Mouse (Mus musculus) ES-CJ7 (cell line): ENCODE measurements around the gene Chst15.

ENCODE experiments used
- DNase-seq: peaks from one replicate; pipeline ENCODE4 v3.0.0; 2011; ENCODE audit warnings: low read depth, low spot score

The Chst15 gene

DNA sequence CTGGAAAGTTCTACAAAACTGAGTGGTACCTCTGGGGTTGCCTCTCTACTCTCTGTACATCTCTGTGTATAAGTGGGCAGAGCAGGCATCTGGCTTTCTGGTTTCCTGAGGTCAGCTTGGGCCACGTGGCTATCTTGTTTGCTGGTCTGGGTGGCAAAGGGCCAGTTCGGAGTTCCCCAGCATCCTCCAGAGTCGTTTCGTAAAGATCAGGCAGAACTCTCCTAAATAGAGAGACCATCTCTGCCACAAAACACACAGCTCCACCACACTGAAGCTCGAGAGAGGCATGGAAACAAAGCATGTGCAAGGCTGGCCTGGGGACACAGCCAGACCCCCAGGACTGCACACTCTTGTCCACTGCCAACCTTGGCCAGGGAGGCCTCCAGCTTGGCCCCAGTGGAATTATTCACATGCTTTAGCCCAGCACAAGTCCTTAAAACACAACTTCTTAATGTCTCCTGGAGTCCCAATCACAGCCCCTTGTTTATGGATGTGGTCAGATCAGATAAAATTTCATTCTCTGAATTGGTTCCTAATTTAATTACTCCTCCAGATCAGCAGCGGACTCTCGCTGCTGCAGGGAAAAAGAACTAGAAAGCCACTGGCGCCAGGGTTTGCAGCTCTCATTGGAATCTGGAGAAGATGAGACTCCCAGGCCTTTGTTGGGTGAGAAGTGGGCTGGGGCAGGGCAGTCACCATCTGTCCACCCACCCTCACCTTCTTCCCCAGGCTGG is 14.4 kb downstream of the Chst15 start:
- DNase-seq: no peak

- no peak for DNase-seq
These were observed 17.3 kb downstream of the Chst15 start for GRCm38 (mm10) chr7:132299661-132300210.

- no peak for DNase-seq
These were observed 18.5 kb downstream of the Chst15 start for GRCm38 (mm10) chr7:132298412-132298990.

DNA sequence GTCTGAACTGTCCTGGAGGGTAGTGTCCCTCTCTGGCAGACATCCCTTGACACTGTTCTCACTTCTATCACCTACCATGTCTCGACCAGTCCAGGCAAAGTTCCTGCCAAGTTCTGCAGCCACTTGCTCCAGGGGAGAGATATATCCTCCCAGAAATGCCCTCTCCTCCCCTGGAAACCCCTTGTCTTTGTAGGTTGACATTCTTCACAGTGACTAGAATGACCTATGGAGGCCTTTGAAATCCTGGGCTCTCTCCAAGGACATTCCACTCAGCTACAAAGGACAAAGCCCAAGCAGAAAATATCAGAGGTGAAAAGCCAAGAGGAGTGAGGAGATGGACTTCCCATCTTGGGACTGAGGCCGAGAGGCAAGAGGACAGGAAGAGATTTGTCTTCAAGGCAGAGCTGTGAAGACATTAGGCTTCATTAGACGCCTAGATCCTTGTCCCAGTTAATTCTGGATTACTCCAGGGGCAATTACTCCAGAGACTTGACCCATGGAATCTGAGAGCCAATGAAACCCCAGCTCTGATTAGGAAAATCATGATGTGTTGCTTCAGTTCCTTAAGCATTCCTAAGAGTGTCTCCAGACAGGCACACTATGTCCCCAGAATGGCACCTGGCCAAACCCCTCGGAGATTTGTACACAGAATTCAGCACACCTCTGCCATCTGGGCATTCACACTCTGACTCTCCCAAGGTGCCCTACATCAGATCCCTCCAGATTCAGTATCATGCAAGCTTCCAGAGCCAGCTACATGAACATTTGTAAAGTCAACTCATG is 20.2 kb downstream of the Chst15 start:
- no peak for DNase-seq

GRCm38 (mm10) chr7:132296132-132296531 is 20.9 kb downstream of the Chst15 start:
- no peak for DNase-seq

DNA sequence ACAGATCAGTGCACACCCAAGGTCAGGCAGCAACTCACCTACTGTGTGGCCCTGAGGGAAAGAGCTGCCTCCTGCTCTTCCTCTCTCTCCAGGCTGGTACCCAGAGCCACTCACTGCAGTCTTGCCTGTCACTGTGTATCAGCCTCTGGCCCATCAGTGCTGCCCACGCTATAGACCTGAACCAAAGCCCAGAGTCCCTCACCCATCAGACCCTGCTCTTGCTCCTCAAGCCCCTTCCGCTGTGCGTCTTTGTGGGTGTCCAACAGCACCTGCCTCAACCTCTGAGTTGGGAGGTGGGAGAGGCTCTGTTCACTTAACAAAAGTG is 29.7 kb downstream of the Chst15 start:
- no peak for DNase-seq

DNA sequence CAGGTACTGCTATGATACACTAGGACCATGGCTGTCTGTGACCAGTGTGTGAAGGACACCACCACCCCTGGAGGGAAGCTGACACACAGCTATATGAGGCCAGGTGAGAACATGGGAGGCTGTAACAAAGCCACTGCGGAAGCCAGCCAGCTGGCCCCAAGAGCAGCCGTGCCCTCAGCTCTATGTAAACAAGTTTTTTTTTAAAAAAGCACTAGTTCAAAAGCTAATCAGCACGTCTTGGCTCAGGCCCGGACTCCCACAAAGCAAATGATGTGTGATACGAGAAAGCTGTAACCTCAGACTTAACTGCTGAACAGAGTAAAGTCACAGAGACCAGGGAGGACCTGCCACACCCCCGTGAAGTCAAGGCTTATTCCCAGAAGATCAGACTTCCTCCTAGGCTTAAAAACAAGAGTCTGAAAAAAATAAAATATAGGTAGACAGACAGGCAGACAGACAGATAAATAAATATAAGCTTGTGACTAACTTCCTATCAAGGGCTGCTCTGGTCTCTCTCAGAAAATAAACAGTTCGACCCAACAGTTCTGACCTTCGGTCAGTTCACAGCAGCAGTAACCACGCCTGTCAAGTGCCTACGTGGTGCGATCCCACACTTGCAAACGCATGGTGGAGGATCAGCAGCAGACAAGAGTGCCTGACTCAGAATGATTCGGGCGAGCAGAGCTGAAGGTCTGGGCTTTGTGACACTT is 30.2 kb downstream of the Chst15 start:
- DNase-seq: peak; percentile 5

GRCm38 (mm10) chr7:132284795-132285194 is 32.2 kb downstream of the Chst15 start:
- no peak for DNase-seq

DNA sequence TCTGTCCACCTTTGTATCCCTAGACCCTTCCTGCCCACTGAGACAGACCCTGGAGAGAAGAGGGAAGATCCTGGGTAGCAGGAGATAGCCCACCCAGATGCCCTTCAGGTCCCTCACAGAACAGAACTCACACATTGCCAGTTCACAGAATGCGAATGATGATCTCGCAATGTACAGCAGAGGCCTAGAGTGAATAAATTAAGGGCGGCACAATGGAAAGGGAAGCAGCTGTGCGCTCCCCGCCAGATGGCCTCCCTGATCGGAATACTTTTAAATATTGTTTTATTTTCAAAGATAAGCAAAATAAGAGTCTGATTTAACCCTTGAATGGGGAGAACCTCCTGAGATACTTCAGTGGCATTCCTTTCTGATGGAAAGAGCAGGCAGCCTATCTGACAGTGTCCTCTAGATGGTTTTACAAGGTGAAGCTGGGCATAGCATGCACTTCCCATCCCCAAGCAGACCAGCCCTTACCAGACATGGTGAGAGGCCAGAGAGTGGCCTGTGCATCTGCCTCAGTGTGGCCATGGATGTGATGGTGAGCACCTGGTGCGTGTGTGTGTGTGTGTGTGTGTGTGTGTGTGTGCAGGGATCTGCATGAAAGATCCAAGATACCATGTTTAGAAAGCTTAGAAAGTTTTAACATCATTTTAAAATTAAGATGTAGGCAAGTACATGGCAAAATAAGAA is 32.8 kb downstream of the Chst15 start:
- no peak for DNase-seq

- no peak for DNase-seq
These were observed 34.5 kb downstream of the Chst15 start for GRCm38 (mm10) chr7:132282576-132282975.

DNA sequence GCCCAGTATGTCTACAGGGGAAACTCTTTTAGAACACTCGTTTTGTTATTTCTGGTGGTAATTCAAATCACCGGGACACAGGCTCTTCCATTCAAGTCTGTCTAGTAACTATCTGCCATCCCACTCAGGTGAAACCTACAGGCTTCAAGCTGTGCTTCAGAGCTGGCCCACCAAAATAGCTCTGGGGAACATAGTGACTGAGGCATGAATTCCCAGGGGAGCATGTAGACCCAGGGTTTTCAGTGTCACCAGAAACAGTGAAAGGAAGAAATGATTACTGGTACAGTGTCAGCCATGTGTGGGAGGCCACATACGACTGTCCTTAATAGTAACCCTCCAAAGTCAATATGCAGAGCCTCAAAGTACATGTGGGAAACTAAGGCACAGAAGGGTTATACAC is 34.9 kb downstream of the Chst15 start:
- no peak for DNase-seq

- no peak for DNase-seq
These were observed 35.3 kb downstream of the Chst15 start for GRCm38 (mm10) chr7:132281753-132282152.

DNA sequence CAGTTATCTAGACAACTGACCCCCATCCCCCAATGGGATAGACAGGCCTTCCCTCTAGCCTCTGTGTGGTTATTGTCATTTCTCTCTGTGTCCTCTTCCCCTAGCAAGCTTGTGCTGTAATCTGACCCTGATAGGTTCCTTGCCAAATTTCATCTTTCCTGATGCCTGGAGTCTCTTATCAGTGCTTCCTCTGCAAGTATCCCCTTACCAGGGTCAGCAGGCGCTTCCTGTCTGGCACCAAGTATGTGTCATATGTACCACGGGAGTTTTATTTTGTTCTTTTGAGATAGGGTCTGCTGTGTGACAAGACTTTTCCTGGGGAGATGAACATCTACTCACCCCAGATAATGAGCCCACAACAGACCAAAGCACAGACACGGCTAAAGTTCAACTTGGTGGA is 38.4 kb downstream of the Chst15 start:
- no peak for DNase-seq

- DNase-seq: no peak
These were observed 40.7 kb downstream of the Chst15 start for GRCm38 (mm10) chr7:132276287-132276686.

DNA sequence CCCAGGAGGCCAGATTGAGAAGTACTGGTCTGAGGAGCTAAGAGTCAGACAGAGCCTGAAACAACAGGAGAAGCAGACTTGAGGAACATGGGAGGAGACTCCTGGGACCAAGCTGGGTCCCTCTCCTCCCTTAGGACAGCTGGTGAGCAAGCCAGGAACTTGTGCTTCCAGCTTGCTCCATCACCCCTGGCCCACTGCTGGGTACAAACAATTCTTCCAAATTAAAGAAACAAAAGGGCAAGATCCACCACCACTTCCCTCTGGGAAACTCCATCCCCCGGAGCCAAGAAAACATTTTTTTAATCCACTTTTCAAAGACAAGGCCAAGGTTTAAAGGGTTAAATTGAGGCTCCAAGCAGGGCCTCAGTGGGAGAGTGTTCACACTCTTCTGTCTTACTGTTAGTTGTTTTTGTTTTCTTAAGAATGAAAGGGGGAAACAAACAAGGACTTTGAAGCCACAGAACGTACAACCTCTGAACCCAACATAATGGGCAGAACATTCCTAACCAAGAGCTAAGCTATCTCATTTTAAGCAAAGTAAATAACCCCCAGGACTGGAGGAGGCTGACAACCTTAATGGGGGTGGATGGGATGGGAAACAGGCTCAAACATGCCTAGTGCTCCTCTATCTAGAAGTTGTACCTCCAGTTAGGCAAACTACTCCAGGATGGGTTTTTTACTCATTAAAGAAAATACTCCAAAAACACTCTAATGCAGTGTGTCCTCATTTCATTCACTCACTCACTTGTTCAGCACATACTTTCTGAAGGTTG is 43.1 kb downstream of the Chst15 start:
- DNase-seq: no peak

DNA sequence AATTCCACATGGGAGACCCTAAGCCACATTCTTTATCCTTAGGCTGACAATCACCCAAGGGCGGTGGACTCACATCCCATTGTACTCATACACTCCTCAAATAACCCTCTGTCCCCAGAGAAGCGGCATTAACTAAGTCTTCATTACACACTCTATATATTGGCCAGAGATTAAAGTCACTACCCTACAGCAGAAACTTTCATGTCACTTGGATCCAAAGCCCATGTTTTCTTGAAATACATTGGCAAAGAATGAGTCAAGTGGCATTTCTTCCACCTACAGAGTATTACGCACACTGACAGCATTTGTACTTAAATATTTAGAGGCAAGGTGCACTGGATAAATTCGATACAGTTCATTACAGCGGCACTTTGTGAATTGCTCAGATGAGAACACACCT is 44.0 kb downstream of the Chst15 start:
- DNase-seq: no peak

GRCm38 (mm10) chr7:132270364-132270763 is 46.7 kb downstream of the Chst15 start:
- no peak for DNase-seq

- no peak for DNase-seq
These were observed 47.4 kb downstream of the Chst15 start for GRCm38 (mm10) chr7:132269661-132270060.

DNA sequence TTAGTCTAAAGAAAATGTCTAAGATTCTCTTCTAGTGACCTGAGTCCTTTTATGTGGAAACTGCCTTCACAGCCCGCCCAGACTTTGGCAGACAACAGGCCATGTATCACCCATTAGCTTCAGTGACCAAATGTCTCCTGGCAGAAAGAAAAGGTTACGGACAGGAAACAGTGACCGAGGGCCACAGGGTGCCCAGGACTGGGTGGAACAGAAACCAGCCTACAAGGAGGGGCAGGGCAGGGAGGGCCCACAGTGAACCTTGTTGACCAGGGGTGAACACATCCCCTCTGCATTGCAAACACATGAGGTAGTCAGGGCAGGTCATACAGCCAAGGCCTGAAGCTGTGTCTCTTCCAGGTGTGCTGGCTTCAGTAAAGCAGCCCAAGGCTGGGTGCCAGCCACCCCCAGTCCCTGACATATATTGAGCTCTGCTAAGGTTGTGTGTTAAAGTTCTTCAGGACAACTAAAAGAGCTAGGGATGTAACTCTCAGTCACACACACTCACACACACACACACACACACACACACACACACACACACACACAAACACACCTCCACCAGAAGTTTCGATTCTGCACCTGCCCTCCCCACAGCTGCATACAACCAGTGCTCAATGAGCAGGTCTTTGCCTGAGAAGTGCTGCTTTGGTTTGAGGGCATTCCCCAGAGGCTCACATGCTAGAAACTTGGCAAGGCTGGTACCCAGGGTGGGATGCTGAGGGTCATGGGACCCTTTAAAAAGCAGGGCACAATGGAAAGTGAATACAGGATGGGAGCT is 49.1 kb downstream of the Chst15 start:
- DNase-seq: no peak

DNA sequence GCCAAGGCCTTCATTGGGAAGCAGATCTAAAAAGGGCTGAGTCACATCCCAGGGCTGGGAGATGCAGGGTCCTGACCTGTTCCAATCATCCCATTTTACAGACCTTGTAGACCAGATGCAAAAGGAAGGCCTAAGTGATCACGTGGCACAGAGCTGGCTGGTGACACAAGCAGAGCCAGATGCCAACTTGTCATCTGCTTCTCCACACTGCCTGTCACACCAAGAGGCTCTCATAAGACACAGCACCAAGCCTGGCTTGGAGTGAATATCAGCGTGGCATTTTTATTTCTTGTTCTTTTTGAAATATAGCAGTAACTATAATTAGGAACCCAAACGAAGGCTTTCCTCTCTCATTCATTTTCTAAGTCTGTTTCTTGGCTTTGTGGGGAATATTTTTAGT is 52.3 kb downstream of the Chst15 start:
- peak; percentile 9 for DNase-seq
